Mouse (Mus musculus) hindbrain, embryonic 13.5 days (tissue): ENCODE results near the gene Secisbp2l. TPM values are rescaled to one million over a fixed set of nuclear protein-coding genes. Genes with fewer than 3 reads are reported as not detected.

ENCODE experiments used
- ATAC-seq: fragments of 200-750 bp; cut with Nextera tagmentation; 2 replicates; pipeline ENCODE4 v1.8.0; 2017; ENCODE audit warnings: moderate TSS enrichment; ENCODE audit not compliant: low FRiP score
- H3K27ac ChIP-seq: fragments of 300-500 bp; sonication (generic); 2 replicates; pipeline ENCODE4 v1.5.1; 2015; ENCODE audit warnings: inconsistent platforms, mild to moderate bottlenecking, moderate library complexity
- H3K27me3 ChIP-seq: fragments of 300-500 bp; sonication (generic); 2 replicates; pipeline ENCODE4 v1.6.1; 2015; ENCODE audit warnings: mild to moderate bottlenecking, inconsistent platforms
- H3K36me3 ChIP-seq: fragments of 300-500 bp; sonication (generic); 2 replicates; pipeline ENCODE4 v1.6.1; 2015; ENCODE audit warnings: mild to moderate bottlenecking, inconsistent platforms
- H3K4me1 ChIP-seq: fragments of 300-500 bp; sonication (generic); replicated peaks from 2 replicates; pipeline ENCODE4 v1.6.1; 2015; ENCODE audit warnings: inconsistent platforms
- H3K4me2 ChIP-seq: fragments of 300-500 bp; sonication (generic); 2 replicates; pipeline ENCODE4 v1.6.1; 2015; ENCODE audit warnings: inconsistent platforms, mild to moderate bottlenecking, moderate library complexity
- H3K4me3 ChIP-seq: fragments of 300-500 bp; sonication (generic); 2 replicates; pipeline ENCODE4 v1.5.1; 2015; ENCODE audit warnings: mild to moderate bottlenecking, inconsistent platforms
- H3K9ac ChIP-seq: fragments of 300-500 bp; sonication (generic); 2 replicates; pipeline ENCODE4 v1.6.1; 2015; ENCODE audit warnings: mild to moderate bottlenecking, inconsistent platforms
- H3K9me3 ChIP-seq: fragments of 300-500 bp; sonication (generic); 2 replicates; pipeline ENCODE4 v1.6.1; 2016; ENCODE audit warnings: inconsistent platforms
- WGBS: fragments of 180-500 bp; shearing (Covaris S2); methylation state at CpG from one replicate; pipeline ENCODE4 v1.1.7; 2015; 5-methylcytosine and 5-hydroxymethylcytosine counted together
- polyA plus RNA-seq: library from polyadenylated mRNA; unstranded; fragments of >200 nt; fragmentation: Nextera tagmentation; extraction: Ambion mirVana; gene quantifications from 2 replicates; pipeline ENCODE4 v1.2.1, GENCODE M21; 2015

Gene Secisbp2l
- polyA plus RNA-seq, 1 experiment from 2014 or later = 29.3 TPM

DNA sequence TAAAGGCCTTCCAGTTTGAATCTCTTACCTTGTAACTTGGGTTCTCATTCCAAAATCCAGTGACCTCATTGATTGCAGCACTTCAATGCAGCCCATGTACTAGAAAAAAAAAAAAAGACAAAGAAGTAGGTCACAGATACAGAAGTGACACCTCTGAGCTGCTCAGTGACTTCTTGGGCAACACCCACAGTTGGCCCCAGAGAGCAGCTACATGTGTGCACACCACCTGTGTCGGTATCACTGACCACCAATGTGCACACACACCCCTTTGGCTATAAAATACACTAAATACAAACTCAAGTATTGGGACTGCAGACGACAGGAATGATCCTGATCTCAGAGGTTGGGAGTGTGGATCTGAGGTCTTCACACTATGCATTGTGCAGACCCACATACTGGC lies 87.9 kb downstream of the Secisbp2l start:
- H3K4me3 ChIP-seq = no peak overlapping the region
- no peak overlapping the region for H3K27ac ChIP-seq
- no peaks in the 10 kb centered on the region for H3K9me3 ChIP-seq
- no peaks in the 10 kb centered on the region for H3K27me3 ChIP-seq
- 88% methylated on average over 2 of the region's 2 CpGs for WGBS
- no peaks in the 10 kb centered on the region for H3K36me3 ChIP-seq
- no peaks in the 10 kb centered on the region; the same call in 1 of the 2 replicates for H3K4me1 ChIP-seq
- no peak overlapping the region for H3K9ac ChIP-seq
- H3K4me2 ChIP-seq = no peak overlapping the region
- ATAC-seq = no peak

- Histone ChIP-seq H3K4me1 (no peaks in the 10 kb centered on the region; the same call in 1 of the 2 replicates), H3K27me3 (0 out of 2 replicates have a peak, but pooled peaks cover 5% of the 10 kb centered on the region), H3K4me2 (no peak overlapping the region), H3K9me3 (no peaks in the 10 kb centered on the region), H3K4me3 (no peak overlapping the region), H3K9ac (no peak overlapping the region), H3K36me3 (no peaks in the 10 kb centered on the region), H3K27ac (no peak overlapping the region)
- no peak for ATAC-seq
- 88% methylated on average over 2 of the region's 2 CpGs for WGBS
Measured at GRCm38 (mm10) chr2:125692010-125692409, 90.7 kb downstream of the Secisbp2l start.

Other genes starting within 250 kb of the Secisbp2l start
- gene Cep152, start 157.8 kb downstream of the Secisbp2l start, polyA plus RNA-seq = 3.4 and 3.8 TPM in 2 replicates
- gene Eid1, start 109.8 kb downstream of the Secisbp2l start, polyA plus RNA-seq = 398 and 400 TPM in 2 replicates
- 2.8 and 3.0 TPM in 2 replicates for gene Shc4, start 58.7 kb downstream of the Secisbp2l start, polyA plus RNA-seq
- gene Galk2, start 76.2 kb upstream of the Secisbp2l start, polyA plus RNA-seq = 31.6 and 33.7 TPM in 2 replicates
- 74.6 and 75.1 TPM in 2 replicates for gene Cops2, start 76.3 kb upstream of the Secisbp2l start, polyA plus RNA-seq